Mouse (Mus musculus) CD4-positive, CD25-positive, alpha-beta regulatory T cell, adult 2 months (primary cell): ENCODE data around the gene Dnajc25.

Source experiments
- DNase-seq: peaks from one replicate; pipeline ENCODE4 v3.0.0-alpha.2; 2012; ENCODE audit warnings: low read depth, low spot score

Gene Dnajc25

GRCm38 (mm10) chr4:59003806-59004200, 8.9 kb downstream of the Dnajc25 start:
- no peak for DNase-seq

GRCm38 (mm10) chr4:59006211-59006610, 11.3 kb downstream of the Dnajc25 start:
- no peak for DNase-seq

GRCm38 (mm10) chr4:59007016-59007415, 12.2 kb downstream of the Dnajc25 start:
- no peak for DNase-seq

- no peak for DNase-seq
Measured at GRCm38 (mm10) chr4:59007974-59008373, 13.1 kb downstream of the Dnajc25 start.

- peak; percentile 62 for DNase-seq
Measured at GRCm38 (mm10) chr4:59009186-59009585, 14.3 kb downstream of the Dnajc25 start.

GRCm38 (mm10) chr4:59009696-59010095, 14.8 kb downstream of the Dnajc25 start:
- DNase-seq = peak; percentile 10

GRCm38 (mm10) chr4:59011446-59011845, 16.6 kb downstream of the Dnajc25 start:
- DNase-seq = no peak

GRCm38 (mm10) chr4:59015181-59015580, 20.3 kb downstream of the Dnajc25 start:
- no peak for DNase-seq

- DNase-seq = no peak
Measured at GRCm38 (mm10) chr4:59016922-59017321, 22.1 kb downstream of the Dnajc25 start.

- peak; percentile 19 for DNase-seq
Measured at GRCm38 (mm10) chr4:59034325-59034917, 39.6 kb downstream of the Dnajc25 start.

- peak; percentile 79 for DNase-seq
Measured at GRCm38 (mm10) chr4:59034918-59035785, 40.3 kb downstream of the Dnajc25 start, which contains the start of gene Gng10. Gene Gng10 (plus strand): TSS chr4:59035088.

- peak; percentile 19 for DNase-seq
Measured at GRCm38 (mm10) chr4:59035786-59036350, 41.0 kb downstream of the Dnajc25 start.

- peak; percentile 88 for DNase-seq
Measured at GRCm38 (mm10) chr4:59036490-59037127, 41.7 kb downstream of the Dnajc25 start.

GRCm38 (mm10) chr4:59037525-59037924, 42.7 kb downstream of the Dnajc25 start:
- no peak for DNase-seq

- DNase-seq = no peak
Measured at GRCm38 (mm10) chr4:59040397-59041287, 45.8 kb downstream of the Dnajc25 start.

GRCm38 (mm10) chr4:59043074-59043473, 48.2 kb downstream of the Dnajc25 start:
- DNase-seq = no peak

GRCm38 (mm10) chr4:59043891-59044290, 49.0 kb downstream of the Dnajc25 start:
- no peak for DNase-seq

GRCm38 (mm10) chr4:59047222-59047621, 52.4 kb downstream of the Dnajc25 start:
- DNase-seq = no peak

GRCm38 (mm10) chr4:59051081-59051480, 56.2 kb downstream of the Dnajc25 start:
- no peak for DNase-seq

- DNase-seq = no peak
Measured at GRCm38 (mm10) chr4:59057929-59058328, 63.1 kb downstream of the Dnajc25 start.

GRCm38 (mm10) chr4:59062526-59062925, 67.7 kb downstream of the Dnajc25 start:
- no peak for DNase-seq
